Mouse (Mus musculus) lung, postnatal 10 days (tissue): ENCODE results near the gene Srp72.
"Not testable (repeated sequence)": the region's sequence is repeated elsewhere in the genome, so short reads cannot be mapped to it uniquely, and the experiment has no call there.

Experiments
- DNase-seq: peaks from one replicate; pipeline ENCODE4 v3.0.0; 2021

Gene Srp72

DNA sequence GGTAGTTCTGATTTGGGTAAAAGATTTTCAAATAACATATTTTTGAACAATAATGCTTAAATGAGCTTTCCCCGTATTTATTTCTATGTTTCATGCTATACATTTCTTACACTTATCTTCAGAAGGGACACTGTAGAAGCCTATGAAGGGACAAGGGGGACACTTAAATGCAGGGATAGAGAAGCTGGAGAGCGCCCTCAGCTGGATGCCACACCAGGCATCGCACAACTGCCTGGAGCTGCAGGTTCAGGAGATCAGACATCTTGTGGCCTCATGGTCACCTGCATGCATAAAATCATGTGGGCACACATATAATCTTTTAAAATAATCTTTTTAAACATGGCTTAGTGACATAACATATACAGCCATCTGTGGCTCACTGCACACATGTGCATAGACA, 9.8 kb upstream of the Srp72 start:
- no peak for DNase-seq

DNA sequence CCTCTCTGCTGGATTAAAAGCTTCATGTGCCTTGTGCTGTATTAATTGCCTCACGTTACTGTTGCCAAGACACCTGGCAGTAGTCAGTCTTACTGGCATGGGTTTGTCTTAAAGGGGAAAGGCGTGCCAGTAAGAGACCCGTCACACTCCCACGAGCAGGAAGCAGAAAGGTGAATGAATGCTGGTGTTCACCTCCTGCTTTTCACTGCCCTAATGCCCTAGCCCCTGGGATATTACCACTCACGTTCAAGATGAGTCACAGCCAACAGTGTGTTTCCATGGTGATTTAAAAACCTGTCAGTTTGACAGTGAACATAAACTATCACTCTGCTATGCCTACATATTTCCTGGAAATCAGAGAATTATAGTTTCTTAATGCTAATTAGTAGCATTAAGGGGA, 5.2 kb upstream of the Srp72 start:
- DNase-seq = no peak

DNA sequence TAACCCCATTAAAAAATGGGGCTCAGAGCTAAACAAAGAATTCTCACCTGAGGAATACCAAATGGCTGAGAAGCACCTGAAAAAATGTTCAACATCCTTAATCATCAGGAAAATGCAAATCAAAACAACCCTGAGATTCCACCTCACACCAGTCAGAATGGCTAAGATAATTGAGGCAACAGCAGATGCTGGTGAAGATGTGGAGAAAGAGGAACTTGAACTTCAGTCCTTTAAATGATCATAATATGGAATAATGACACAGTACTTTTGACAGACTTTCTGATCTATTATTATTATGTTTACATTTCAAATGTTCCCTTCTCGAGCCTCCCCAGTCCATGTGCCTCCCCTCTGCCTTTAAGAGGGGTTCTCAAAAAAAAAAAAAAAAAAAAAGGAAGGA, 3.4 kb upstream of the Srp72 start:
- DNase-seq = not testable (repeated sequence)

DNA sequence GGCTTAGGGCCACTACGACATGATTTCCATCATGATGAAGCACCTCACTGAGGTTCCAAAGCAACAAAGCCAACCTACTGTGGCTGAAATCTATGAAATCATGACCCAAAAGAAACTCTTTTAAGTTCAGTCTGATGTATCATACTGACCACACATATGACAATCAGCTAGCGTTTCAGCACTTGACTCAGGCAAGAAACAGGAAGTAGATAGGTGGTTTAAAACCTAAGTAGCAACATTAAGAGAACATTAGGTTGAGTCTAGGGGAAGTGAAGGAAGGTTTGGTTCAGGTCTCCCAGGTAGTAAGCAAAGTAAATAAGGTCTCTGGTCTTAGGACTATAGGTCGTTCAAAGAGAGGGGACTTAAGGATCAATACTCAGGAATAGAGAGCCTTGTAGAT, 995 bp upstream of the Srp72 start:
- DNase-seq = no peak

DNA sequence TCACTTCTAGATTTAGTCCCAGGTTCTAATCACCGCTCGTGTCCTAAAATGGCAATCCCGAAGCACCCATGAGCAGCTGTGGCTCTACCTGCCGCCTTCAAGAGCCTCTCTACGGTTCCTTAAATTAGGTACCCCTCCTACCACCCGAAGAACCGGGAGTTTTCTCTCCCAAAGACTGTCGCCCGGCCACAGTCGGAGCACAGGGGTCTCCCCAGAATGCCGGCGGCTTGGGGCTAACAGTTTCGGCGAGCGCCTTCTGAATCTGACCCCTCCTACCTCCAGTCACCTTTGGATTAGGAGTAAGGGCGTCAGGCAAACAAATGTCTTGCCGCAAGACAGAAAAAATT, 303 bp upstream of the Srp72 start:
- no peak for DNase-seq

DNA sequence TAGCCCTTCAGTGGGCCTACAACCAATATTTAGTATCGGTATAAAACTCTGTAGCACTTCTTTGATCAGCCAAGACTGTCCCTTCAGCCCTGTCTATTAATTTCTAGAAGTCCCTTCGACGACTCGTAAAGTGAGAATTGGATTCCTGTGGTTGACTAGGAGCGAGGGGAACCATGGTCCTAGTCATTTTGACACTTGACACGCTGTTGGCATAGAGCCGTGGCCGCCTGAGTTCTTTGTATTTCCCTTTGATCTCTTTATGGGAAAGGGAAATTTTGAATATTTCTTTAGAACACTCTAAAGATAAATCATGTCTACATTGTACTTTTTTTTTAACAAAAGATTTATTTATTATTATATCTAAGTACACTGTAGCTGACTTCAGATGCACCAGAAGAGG, 1.3 kb downstream of the Srp72 start:
- DNase-seq = no peak

DNA sequence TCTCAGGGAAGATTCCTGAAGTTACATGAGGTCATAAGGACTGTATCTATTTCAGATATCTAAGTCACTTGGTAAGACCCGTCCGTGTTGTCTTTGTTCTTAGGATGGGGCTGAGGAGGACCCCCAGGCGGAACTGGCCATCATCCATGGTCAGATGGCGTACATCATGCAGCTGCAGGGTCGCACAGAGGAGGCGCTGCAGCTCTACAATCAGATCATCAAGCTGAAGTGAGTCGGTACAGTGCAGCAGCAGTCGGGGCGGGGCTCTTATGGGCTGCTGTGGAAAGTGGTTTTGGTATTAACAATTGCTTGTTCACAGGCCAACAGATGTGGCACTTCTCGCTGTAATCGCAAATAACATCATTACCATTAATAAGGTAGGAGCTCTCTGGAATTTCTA, 9.5 kb downstream of the Srp72 start:
- no peak for DNase-seq

DNA sequence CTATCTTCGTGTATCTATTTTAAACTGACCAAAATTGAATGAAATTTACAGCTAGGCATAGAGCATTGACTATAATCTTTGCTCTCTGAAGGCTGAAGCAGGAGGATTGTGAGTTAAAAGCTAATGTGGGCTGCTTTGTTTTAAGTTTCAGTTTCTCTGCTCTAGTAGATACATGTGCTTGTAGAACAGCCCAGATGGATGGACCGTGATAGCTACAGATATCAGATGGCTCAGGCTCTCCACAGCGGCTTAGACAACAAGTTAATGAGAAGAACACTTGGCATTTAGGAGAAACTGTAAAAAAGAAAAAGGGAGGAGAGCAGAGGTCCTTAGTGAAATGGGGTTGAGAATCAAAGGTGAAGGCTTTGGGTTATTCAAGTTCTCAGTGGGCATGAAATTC, 16.3 kb downstream of the Srp72 start:
- no peak for DNase-seq

DNA sequence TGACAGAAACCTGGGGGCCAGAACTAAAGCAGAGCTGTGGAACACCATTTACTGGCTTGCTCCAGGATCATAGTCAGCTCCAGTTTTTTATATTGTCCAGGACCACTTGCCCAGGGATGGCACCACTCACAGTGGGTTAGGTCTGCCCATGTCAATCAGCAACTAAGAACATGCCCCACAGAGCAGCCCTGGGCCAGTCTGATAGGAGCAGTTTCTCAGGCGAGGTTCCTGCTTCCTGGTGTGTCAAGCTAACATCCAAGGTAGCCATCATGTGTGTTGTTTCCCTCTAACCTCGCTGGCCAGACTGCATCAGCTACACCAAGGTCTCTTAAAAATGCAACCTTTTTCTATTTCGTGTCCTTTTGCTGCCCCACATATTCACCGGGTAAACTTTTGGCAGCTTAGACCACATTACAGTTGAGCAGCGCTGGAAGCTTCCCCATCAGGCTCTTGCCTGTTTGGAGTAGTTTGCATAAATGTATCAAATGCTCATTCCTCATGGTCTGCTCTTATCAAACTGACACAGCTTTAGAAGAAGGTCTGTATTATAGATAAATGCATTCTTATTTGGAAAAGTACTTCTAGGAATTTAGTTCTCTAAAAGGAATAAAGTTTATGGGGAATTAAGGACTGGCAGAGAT, 18.8 kb downstream of the Srp72 start:
- no peak for DNase-seq

DNA sequence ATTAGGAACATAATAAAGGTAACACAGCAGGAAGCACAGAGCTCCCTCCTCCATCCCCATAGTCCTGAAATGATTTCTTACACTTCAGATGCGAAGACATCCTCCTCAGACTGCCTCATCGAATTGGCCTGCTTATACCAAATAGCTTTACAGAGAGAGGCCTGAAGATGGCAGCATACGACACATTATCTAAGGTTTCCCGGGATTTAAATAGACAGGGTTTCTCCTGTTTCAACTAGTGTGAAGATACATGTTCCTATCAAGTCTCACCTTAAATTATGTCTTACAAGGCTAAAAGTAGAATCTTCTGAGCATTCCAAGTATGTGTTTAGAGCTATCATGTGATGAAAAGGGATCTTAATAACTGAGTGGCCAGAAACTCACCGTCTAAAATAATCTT, 23.9 kb downstream of the Srp72 start:
- no peak for DNase-seq

DNA sequence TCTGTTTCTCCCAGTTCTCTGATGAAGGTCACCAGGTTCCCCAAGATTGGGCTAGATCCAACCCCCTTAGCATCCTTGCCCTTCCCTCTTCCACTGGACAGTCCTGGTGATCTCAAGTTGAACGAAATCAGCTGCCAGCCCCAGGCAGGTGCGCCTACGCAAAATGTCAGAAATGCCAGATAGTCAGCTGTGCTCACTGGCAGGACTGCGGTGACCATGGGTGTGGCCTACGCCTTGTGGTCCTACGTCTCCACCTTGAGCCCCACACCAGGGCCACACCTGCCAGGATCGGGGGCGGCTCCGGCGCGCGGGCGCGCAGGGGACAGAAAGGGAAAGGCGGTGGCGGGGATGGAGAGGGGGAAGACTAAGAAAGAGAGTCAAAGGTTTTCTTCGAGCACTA, 26.7 kb downstream of the Srp72 start:
- no peak for DNase-seq

DNA sequence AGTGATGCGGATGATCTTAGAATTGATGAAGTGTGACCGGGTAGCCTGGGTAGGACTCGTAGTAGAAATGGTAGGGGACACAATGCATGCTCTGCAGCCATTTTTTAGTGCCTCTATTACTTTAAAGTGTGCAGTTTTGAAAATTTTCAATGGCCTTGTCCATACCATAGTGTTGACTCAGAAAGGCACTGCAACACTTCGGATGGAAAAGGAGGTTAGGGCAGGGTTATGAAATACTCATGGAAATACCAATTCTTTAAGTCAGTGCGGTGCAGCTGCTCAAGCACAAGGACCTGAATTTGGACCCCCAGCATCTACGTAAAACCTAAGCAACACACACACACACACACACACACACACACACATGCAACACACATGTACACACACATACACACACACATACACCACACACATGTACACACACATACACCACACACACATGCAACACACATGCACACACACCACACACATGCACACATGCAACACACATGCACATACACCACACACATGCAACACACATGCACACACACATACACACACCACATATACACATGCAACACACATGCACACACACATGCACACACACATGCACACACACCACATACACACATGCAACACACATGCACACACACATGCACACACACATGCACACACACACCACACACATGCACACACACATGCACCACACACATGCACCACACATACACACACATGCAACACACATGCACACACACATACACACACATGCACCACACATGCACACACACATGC, 29.8 kb downstream of the Srp72 start, which contains the start of gene Arl9:
Arl9 (plus strand) TSS at position 5 of the 771 bp plus-strand sequence.
- DNase-seq = no peak

DNA sequence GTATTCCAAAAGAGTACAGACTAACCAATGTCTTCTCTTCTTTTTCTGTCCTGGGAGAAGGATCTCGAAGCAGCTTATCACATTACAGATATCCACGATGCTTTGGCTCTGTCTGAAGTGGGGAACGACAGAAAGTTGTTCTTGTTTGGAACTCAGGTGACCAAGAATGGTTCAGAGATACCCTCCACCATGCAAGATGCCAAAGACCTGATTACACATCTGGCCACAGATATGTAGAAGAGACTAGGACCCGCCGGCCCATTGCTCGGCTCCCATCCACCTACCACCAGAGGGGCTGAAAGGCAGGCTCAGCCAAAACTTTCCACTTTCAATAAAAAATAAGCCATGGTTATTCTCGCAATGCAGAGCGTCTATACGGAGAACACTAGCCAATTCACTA, 35.9 kb downstream of the Srp72 start:
- no peak for DNase-seq

DNA sequence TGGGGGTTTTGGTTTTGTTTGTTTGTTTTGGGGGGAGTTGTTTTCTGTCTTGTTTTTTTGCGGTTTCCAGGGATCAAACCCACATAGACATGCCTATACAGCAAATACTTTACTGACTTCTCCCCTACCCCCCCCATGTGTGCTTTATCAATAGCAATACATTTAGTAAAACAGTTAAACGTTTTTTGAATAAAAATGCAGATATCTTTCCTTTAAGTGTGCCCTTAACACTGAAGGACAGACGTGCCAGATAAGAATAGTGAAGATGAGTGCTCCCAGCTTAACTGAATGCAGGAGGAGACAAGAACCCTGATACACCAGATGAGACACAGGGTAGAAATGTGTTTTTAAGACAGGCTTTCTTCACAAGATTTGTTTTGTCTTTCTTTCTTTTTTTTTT, 36.6 kb downstream of the Srp72 start:
- no peak for DNase-seq

DNA sequence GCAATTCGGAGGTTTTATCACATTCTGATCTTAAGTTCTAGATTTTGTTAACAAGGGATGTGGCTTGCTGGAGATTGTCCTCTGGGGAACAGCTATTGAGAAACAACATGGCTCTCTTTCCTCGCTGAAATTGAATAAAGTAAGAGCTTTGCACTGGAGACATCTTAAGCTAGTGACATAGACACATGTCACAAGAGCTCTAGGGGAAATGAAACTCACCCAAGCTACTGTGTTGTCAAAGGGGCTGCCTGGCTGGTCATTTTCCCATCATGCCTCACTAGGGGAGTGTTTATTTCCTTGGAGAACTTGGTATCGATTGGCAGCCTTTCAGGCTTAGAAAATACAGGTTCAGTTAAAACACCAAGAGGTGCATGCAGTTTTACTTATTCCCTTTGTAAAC, 38.7 kb downstream of the Srp72 start:
- DNase-seq = no peak

DNA sequence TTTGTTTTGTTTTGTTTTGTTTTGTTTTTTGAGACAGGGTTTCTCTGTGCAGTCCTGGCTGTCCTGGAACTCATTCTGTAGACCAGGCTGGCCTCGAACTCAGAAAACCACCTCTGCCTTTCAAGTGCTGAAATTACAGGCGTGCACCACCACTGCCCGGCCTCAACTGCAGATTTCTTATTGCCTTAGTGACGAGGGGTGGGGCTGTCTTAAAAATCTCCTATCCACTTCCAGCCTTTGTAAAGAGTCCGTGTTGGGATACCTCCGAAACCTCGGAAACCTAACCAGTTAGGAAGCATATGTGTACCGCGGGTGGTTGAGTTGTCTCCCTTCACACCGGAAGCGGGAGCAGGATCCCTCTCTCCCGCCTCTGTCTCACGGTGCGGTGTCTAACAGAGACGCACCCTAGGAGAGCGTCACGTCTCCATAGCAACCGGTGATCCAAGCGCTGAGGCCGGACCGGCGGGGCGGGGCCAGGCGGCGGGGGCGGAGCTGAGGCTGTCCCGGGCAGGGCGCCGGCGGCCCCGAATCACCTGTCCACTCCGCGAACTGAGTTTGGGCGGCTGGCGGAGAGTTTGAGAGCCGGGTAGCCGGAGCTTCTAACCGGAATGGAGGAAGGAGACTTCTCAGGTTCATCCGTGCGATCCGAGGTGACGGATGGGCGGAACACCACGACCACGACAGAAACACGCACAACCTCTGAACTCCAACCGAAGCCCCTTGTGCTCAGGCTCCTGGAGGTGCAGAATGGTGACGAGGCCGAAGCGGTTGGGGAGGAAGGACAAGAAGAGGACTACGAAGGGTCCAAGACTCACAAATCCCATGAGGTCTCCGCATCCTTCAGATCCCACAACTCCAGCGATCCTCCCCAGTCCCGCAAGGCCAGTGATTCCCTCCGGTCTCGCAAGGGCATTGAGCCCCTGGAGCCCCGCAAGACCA, 41.3 kb downstream of the Srp72 start, which contains the start of gene Thegl:
Thegl (plus strand) TSS at position 480 of the 939 bp plus-strand sequence.
- peak; percentile 86 for DNase-seq

DNA sequence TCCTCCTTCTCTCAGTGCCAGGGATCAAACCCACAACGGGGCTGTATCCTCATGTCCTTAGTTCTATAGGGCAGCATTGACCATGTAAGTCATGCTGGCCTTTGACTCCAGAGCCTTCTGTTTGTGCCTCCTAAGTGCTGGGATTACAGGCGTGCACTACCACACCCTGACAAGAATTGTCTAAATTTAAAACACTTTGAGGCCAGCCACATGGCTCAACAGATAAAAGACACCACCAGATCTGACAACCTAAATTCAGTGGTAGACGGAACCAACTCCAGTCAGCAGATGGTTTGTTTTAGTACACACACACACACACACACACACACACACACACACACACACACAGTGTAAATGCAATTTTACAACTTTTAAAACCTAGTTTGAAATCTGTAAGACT, 53.6 kb downstream of the Srp72 start:
- no peak for DNase-seq

DNA sequence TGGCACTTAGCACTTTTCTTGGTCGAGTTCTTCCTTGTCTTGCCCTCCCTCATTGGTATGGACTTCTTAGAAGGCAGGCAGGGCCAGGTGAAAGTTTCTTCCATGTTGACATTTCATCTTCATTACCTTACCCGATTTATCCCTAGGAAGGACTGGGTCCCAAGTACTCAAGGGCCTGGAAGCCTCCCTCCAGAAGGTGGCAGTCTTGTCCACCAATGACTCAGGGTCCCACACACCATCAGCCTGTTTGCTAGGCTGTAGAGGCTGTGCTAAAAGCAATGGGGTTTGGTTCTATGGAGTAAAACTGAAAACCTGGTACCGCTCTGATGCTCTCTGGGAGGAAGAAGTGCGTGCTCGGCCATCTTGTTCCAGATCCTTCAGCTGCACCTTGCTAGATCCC, 55.3 kb downstream of the Srp72 start:
- DNase-seq = peak; percentile 69

DNA sequence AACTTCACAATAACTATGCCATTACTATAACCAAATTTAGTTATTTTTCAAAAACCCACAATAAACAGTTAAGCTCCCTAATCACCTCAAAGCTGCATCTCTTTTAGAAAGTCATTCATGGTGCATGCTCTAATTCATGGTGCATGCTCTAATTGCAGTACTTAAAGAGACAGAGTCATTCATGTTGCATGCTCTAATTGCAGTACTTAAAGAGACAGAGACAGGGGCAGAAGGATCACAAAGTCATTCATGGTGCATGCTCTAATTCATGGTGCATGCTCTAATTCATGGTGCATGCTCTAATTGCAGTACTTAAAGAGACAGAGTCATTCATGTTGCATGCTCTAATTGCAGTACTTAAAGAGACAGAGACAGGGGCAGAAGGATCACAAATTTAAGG, 60.6 kb downstream of the Srp72 start:
- DNase-seq = not testable (repeated sequence)

DNA sequence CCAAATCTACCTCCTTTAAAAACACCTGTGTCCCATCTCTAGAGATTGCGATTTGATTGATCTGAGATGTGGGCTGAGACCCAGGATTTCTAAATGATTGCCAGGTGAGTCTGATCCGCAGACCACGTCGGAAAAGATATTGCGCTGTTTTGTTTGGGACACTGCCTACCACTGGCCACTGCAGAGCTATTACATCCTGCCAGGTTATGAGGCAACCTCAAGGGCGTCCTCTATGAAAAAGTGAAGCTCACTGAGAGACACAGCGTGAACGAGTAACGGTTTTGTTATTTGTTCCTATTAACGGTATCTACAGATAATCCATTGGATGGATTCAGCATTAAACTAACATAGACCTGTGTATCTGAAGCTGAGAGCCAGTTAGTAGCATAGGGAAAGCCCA, 64.0 kb downstream of the Srp72 start:
- no peak for DNase-seq

DNA sequence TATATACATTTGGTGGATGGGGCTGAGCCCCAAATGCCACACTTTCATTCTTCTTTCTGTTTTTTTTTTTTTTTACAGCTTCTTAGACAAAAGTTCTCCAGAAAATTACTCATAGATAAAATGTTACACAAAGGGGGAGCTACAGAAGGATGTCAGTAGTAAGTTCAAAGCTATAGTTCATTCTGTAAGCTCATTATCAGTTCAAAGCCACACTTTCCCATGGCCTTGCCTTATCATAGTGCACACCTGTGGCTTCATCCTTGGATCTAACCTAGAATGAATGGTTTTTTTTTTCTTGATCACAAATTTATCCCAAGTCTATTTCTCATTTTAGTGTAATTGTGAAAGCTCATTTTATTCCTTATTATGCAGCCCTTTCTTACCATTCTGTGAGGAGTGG, 64.9 kb downstream of the Srp72 start:
- DNase-seq = no peak

DNA sequence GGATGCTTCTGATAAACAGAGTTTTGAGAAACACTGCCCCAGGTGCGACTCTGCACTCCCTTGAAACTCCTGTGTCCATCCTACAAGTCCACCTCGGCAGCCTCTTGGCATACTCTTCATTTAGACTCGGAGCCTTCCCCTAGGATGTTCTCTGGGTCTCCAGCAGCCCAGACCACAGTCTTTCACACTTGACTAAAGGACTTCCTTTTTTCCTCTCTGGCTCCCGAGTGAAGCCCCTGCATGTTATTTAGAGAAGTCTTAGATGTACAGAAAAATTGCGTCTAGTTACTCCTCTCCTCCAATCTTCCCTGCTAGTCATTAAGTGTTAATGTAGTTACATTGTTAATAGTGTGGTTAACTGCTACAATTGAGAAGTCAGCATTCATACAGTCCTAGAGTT, 69.9 kb downstream of the Srp72 start:
- DNase-seq = no peak
